Mouse (Mus musculus): Measurements from ENCODE around the gene Dnajc10. TPM values are rescaled to one million over a fixed set of nuclear protein-coding genes. Genes with fewer than 3 reads are reported as not detected.

Gene Dnajc10
- polyA plus RNA-seq, 1 experiment from 2014 or later, result 84.5 TPM

DNA sequence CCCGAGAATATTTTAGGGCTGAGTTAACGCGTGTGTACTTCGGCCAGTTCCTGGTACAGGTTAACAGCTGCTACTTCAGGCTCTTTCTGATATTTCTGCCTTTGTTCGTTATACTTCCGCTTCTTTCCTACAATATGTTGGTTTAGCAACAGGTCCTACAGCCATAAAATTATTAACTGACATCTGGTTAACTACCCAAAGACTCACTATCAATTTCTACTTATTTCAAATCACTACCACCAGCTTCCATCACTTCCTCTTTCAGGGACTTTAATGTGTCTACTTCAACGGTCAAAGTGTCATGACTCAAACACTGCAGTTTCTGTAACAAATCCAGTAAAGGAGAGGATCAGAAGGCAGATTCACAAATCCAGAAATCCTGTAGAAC, 418 bp upstream of the Dnajc10 start:
- DNase-seq (ENCODE audit: low spot score), result no peak
- Histone ChIP-seq H3K4me3 (ENCODE audit: low read depth, low read length) (peak overlapping the region; percentile 91), H3K9me3 (ENCODE audit: control insufficient read depth, low read length) (no peaks in the 10 kb centered on the region), H3K4me2 (replicated peaks; ENCODE audit: low read depth, low read length) (peak overlapping the region; percentile 52), H3K27ac (ENCODE audit: low read depth, low read length) (peak overlapping the region; percentile 98; the same call in 1 of the 2 replicates), H3K9ac (ENCODE audit: low read depth, low read length) (peak overlapping the region; percentile 97), H3K27me3 (ENCODE audit: control insufficient read depth, insufficient read depth, low read length) (no peaks in the 10 kb centered on the region), H3K36me3 (ENCODE audit: control insufficient read depth, insufficient read depth, low read length) (no peaks in the 10 kb centered on the region), H3K4me1 (replicated peaks; ENCODE audit: control insufficient read depth, insufficient read depth, low read length) (peaks cover 3% of the 10 kb centered on the region)
- peak; percentile 17; the same call in 1 of the 2 replicates for ATAC-seq (ENCODE audit: low FRiP score)
- WGBS, result 56% methylated on average over 7 of the region's 7 CpGs

DNA sequence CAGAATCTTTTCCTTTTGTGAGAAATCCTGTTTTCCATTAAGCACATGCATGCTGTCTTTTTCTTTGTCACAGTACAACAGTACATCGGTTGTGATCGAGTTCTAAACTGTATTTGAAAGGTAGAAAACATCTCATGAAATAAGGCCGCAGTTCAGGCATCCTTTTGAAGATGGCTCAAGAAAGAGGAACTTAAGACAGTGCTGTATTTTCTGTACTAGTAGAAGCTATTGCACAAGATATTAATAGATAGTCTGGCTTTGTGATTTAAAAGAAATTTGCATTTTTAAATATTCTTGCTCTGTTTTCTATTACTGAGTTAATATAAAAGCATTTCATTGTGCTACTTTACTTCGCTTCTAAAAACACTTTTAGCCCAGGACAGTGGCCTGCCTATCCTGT, 7.6 kb downstream of the Dnajc10 start:
- Histone ChIP-seq H3K9me3 (ENCODE audit: control insufficient read depth, low read length) (no peaks in the 10 kb centered on the region), H3K4me3 (ENCODE audit: low read depth, low read length) (no peak overlapping the region), H3K27me3 (ENCODE audit: control insufficient read depth, insufficient read depth, low read length) (no peaks in the 10 kb centered on the region), H3K4me2 (replicated peaks; ENCODE audit: low read depth, low read length) (no peak overlapping the region), H3K4me1 (replicated peaks; ENCODE audit: control insufficient read depth, insufficient read depth, low read length) (no peaks in the 10 kb centered on the region), H3K27ac (ENCODE audit: low read depth, low read length) (no peak overlapping the region), H3K9ac (ENCODE audit: low read depth, low read length) (no peak overlapping the region), H3K36me3 (ENCODE audit: control insufficient read depth, insufficient read depth, low read length) (0 out of 2 replicates have a peak, but pooled peaks cover 3% of the 10 kb centered on the region)
- no peak for DNase-seq (ENCODE audit: low spot score)
- no peak for ATAC-seq (ENCODE audit: low FRiP score)
- 96% methylated on average over 4 of the region's 4 CpGs for WGBS

DNA sequence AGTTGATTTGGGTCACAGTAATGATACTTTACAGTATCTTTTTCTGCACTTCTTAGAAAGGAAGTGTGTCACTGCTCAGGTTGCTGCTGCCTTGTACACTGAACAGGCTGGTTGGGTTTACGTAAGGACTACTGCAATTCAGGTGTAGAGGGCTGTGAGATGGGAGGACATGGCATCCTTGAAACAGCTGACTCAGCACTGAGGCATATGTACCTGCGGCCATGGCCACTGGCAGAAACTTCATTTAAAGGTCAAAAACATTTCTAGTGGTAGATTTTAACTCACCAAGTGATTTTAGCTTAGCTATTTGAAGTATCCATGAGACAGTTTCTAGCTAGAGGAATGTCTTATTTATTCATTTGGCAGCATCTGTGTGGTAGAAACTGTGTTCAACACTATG, 10.5 kb downstream of the Dnajc10 start:
- no peak overlapping the region for H3K4me3 ChIP-seq (ENCODE audit: low read depth, low read length)
- no peaks in the 10 kb centered on the region for H3K27me3 ChIP-seq (ENCODE audit: control insufficient read depth, insufficient read depth, low read length)
- no peak overlapping the region for H3K4me2 ChIP-seq (replicated peaks; ENCODE audit: low read depth, low read length)
- H3K9ac ChIP-seq (ENCODE audit: low read depth, low read length), result no peak overlapping the region
- no peaks in the 10 kb centered on the region for H3K4me1 ChIP-seq (replicated peaks; ENCODE audit: control insufficient read depth, insufficient read depth, low read length)
- DNase-seq (ENCODE audit: low spot score) (no peak), ATAC-seq (ENCODE audit: low FRiP score) (no peak)
- 94% methylated on average over 2 of the region's 2 CpGs for WGBS
- H3K9me3 ChIP-seq (ENCODE audit: control insufficient read depth, low read length), result no peaks in the 10 kb centered on the region
- H3K36me3 ChIP-seq (ENCODE audit: control insufficient read depth, insufficient read depth, low read length), result 0 out of 2 replicates have a peak, but pooled peaks cover 3% of the 10 kb centered on the region
- no peak overlapping the region for H3K27ac ChIP-seq (ENCODE audit: low read depth, low read length)

GRCm38 (mm10) chr2:80327272-80327671, 12.0 kb downstream of the Dnajc10 start:
- H3K27me3 ChIP-seq (ENCODE audit: control insufficient read depth, insufficient read depth, low read length), result no peaks in the 10 kb centered on the region
- 0 out of 2 replicates have a peak, but pooled peaks cover under 1% of the 10 kb centered on the region for H3K36me3 ChIP-seq (ENCODE audit: control insufficient read depth, insufficient read depth, low read length)
- DNase-seq (ENCODE audit: low spot score), result no peak
- 86% methylated on average over 6 of the region's 6 CpGs for WGBS
- no peak overlapping the region for H3K27ac ChIP-seq (ENCODE audit: low read depth, low read length)
- no peaks in the 10 kb centered on the region for H3K4me1 ChIP-seq (replicated peaks; ENCODE audit: control insufficient read depth, insufficient read depth, low read length)
- H3K4me2 ChIP-seq (replicated peaks; ENCODE audit: low read depth, low read length), result no peak overlapping the region
- no peak overlapping the region for H3K4me3 ChIP-seq (ENCODE audit: low read depth, low read length)
- H3K9ac ChIP-seq (ENCODE audit: low read depth, low read length), result no peak overlapping the region
- no peaks in the 10 kb centered on the region for H3K9me3 ChIP-seq (ENCODE audit: control insufficient read depth, low read length)
- ATAC-seq (ENCODE audit: low FRiP score), result no peak

DNA sequence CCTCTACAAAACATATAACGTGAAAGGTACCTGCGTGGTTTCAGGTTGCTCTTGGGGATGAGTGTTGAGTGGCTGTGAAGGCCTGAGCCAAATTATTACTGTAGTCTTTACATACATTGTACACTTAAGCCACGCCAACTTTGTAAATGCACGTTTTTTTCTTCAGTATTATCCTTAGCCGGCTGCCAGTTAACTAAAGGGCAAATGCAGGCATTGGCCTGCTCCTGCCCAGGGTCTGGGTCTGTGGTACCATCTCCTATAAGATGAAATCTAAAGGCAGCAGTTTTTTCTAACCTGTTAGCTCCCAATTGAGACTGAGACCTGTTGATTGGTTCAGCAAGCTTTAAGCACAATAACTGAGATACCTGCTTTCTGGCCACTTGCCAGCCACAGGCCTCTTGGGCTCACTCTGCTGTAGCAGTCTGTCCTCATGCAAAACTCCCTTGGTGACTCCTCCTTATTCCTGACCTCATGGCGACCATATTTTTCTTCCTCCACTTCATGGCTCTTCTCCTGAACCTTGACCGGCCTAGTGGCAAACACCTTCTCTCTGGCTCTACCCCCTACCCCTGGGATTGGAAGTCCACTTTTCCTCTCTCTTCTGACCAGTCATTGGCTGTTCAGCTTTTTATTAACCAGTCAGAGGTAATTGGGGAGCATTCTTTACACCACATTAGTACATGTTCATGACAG, 13.8 kb downstream of the Dnajc10 start:
- H3K36me3 ChIP-seq (ENCODE audit: control insufficient read depth, insufficient read depth, low read length), result no peaks in the 10 kb centered on the region

GRCm38 (mm10) chr2:80340537-80340936, 25.3 kb downstream of the Dnajc10 start:
- Histone ChIP-seq H3K36me3 (ENCODE audit: control insufficient read depth, insufficient read depth, low read length) (peaks cover 6% of the 10 kb centered on the region; the same call in 1 of the 2 replicates), H3K4me2 (replicated peaks; ENCODE audit: low read depth, low read length) (no peak overlapping the region), H3K9me3 (ENCODE audit: control insufficient read depth, low read length) (no peaks in the 10 kb centered on the region), H3K27ac (ENCODE audit: low read depth, low read length) (no peak overlapping the region), H3K9ac (ENCODE audit: low read depth, low read length) (no peak overlapping the region), H3K4me3 (ENCODE audit: low read depth, low read length) (no peak overlapping the region), H3K4me1 (replicated peaks; ENCODE audit: control insufficient read depth, insufficient read depth, low read length) (no peaks in the 10 kb centered on the region), H3K27me3 (ENCODE audit: control insufficient read depth, insufficient read depth, low read length) (no peaks in the 10 kb centered on the region)
- 96% methylated on average over 9 of the region's 9 CpGs for WGBS
- no peak for ATAC-seq (ENCODE audit: low FRiP score)
- DNase-seq (ENCODE audit: low spot score), result no peak

More for the DNA sequence above, 13.8 kb downstream of the Dnajc10 start:
- WGBS, result 96% methylated on average over 7 of the region's 7 CpGs
- Histone ChIP-seq H3K9me3 (ENCODE audit: control insufficient read depth, low read length) (no peaks in the 10 kb centered on the region), H3K4me2 (replicated peaks; ENCODE audit: low read depth, low read length) (no peak overlapping the region), H3K27ac (ENCODE audit: low read depth, low read length) (no peak overlapping the region), H3K9ac (ENCODE audit: low read depth, low read length) (no peak overlapping the region), H3K27me3 (ENCODE audit: control insufficient read depth, insufficient read depth, low read length) (no peaks in the 10 kb centered on the region), H3K4me3 (ENCODE audit: low read depth, low read length) (no peak overlapping the region), H3K4me1 (replicated peaks; ENCODE audit: control insufficient read depth, insufficient read depth, low read length) (no peaks in the 10 kb centered on the region)
- ATAC-seq (ENCODE audit: low FRiP score) (no peak), DNase-seq (ENCODE audit: low spot score) (no peak)

DNA sequence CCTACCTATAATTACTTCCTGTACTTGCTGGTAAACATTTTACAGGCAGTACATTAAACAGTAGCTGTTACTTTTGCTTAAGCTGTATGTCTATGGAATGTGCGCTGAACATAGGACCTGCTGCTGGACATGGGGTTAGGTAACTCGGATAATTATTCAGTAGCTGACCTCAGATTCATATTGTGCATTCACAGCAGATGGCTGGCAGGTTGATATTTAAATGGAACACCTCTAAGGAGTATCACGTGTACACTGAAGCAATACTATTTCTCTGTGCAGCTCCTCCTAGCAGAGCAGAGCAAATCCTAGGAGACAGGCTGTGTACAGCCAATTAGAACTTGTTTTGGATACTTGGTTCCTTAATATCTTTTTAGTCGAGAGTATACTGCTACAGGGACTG, 39.3 kb downstream of the Dnajc10 start:
- Histone ChIP-seq H3K9ac (ENCODE audit: low read depth, low read length) (no peak overlapping the region), H3K4me1 (replicated peaks; ENCODE audit: control insufficient read depth, insufficient read depth, low read length) (no peaks in the 10 kb centered on the region), H3K36me3 (ENCODE audit: control insufficient read depth, insufficient read depth, low read length) (peaks cover 2% of the 10 kb centered on the region; the same call in 1 of the 2 replicates), H3K27ac (ENCODE audit: low read depth, low read length) (no peak overlapping the region), H3K9me3 (ENCODE audit: control insufficient read depth, low read length) (no peaks in the 10 kb centered on the region), H3K4me3 (ENCODE audit: low read depth, low read length) (no peak overlapping the region), H3K4me2 (replicated peaks; ENCODE audit: low read depth, low read length) (no peak overlapping the region), H3K27me3 (ENCODE audit: control insufficient read depth, insufficient read depth, low read length) (no peaks in the 10 kb centered on the region)
- WGBS, result 87% methylated on average over 4 of the region's 4 CpGs
- ATAC-seq (ENCODE audit: low FRiP score), result no peak
- DNase-seq (ENCODE audit: low spot score), result no peak

DNA sequence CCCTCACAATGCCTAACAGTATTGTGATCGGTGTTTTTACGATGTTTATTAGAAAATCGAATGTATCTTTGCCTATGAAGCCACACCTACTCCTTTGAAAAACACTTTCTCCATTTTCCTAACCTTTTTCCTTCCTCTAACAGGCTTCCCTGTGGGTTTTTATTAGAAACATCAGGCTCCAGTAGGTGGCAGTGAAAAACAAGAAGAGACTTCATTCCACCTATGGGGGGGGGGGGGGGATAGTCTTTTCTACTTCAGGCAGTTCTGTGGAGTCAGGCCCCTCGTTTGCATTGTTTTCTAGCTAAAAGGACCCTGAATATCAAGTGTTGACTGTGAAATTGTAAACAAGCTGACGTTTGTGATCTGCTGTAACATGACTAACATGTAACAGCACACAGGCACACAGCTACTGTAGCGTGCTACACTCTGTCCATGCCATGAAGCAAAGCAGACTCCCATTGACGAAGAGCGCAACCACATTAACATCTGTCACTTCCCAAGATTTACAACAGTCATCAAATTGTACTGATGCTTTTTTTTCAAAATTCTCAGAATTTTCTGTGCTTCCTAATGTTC, 41.5 kb downstream of the Dnajc10 start:
- Histone ChIP-seq H3K4me3 (ENCODE audit: low read depth, low read length) (no peak overlapping the region), H3K27ac (ENCODE audit: low read depth, low read length) (no peak overlapping the region), H3K27me3 (ENCODE audit: control insufficient read depth, insufficient read depth, low read length) (no peaks in the 10 kb centered on the region), H3K9me3 (ENCODE audit: control insufficient read depth, low read length) (no peaks in the 10 kb centered on the region), H3K4me1 (replicated peaks; ENCODE audit: control insufficient read depth, insufficient read depth, low read length) (no peaks in the 10 kb centered on the region), H3K4me2 (replicated peaks; ENCODE audit: low read depth, low read length) (no peak overlapping the region), H3K9ac (ENCODE audit: low read depth, low read length) (no peak overlapping the region), H3K36me3 (ENCODE audit: control insufficient read depth, insufficient read depth, low read length) (peaks cover 2% of the 10 kb centered on the region; the same call in 1 of the 2 replicates)
- WGBS, result 63% methylated on average over 8 of the region's 8 CpGs
- DNase-seq (ENCODE audit: low spot score) (peak; percentile 45), ATAC-seq (ENCODE audit: low FRiP score) (peak; percentile 63; the same call in 1 of the 2 replicates)

DNA sequence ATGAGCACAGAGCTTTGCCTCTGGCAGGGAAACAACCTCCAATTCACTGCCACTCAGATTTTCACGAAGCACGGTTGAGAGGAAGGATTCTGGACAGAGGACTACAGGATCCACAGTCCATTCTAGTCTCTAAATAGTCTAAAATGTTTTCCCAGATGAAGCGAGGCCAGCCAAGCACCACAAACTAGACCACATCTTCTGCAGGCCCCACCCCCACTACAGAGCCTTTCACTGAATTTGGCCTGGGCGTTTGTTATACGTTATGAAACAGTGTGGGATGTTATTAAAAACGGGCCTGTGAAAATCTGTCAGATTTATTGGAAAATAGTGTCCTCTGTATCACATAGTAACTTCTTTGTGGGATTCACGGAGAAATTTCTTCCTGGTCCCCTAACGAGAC, 56.2 kb downstream of the Dnajc10 start:
- Histone ChIP-seq H3K27me3 (ENCODE audit: control insufficient read depth, insufficient read depth, low read length) (no peaks in the 10 kb centered on the region), H3K9me3 (ENCODE audit: control insufficient read depth, low read length) (no peaks in the 10 kb centered on the region), H3K4me3 (ENCODE audit: low read depth, low read length) (no peak overlapping the region), H3K4me2 (replicated peaks; ENCODE audit: low read depth, low read length) (no peak overlapping the region), H3K36me3 (ENCODE audit: control insufficient read depth, insufficient read depth, low read length) (no peaks in the 10 kb centered on the region), H3K27ac (ENCODE audit: low read depth, low read length) (no peak overlapping the region), H3K9ac (ENCODE audit: low read depth, low read length) (no peak overlapping the region), H3K4me1 (replicated peaks; ENCODE audit: control insufficient read depth, insufficient read depth, low read length) (no peaks in the 10 kb centered on the region)
- no peak for ATAC-seq (ENCODE audit: low FRiP score)
- 83% methylated on average over 8 of the region's 8 CpGs for WGBS
- DNase-seq (ENCODE audit: low spot score), result no peak

All from hindbrain, embryonic 11.5 days (tissue).